Mouse (Mus musculus): ENCODE measurements around the gene Klhl5. TPM values are rescaled to one million over a fixed set of nuclear protein-coding genes. Genes with fewer than 3 reads are reported as not detected.

Klhl5 gene
- polyA plus RNA-seq, 1 experiment, result 25.1 TPM

DNA sequence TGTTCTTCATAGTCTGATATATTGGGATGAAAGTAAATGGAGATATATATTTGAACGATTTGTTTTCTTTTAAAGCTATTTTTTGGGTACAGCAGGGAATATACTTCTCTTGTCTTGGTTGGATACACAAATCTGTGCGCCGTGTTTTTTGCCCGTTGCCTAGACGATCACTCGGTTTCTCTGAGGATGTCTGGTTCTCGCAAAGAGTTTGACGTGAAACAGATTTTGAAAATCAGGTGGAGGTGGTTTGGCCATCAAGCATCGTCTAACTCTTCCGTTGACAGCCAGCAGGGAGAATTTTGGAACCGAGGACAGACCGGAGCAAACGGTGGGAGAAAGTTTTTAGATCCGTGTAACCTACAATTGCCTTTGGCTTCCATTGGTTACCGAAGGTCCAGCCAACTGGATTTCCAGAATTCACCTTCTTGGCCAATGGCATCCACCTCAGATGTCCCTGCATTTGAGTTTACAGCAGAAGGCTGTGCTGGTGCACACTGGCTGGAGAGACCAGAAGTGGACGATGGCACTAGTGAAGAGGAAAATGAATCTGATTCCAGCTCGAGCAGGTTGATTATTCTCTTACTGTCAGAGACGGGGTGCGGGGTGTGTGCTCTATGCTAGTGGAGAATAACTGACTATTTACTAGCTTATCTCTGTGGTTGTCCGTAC, 24.0 kb downstream of the Klhl5 start:
- TF ChIP-seq POLR2AphosphoS2 (IDR thresholded peaks at IDR 0.05; ENCODE audit: insufficient read length, low read depth) (no peak), POLR2A (IDR thresholded peaks at IDR 0.05; ENCODE audit: insufficient read length, low read depth) (no peak), REST (IDR thresholded peaks at IDR 0.05; ENCODE audit: insufficient read depth, insufficient read length) (no peak)
- Histone ChIP-seq H3K27me3 (ENCODE audit: control insufficient read depth, insufficient read depth, insufficient read length) (no peaks in the 10 kb centered on the region), H3K4me3 (no peak overlapping the region), H3K36me3 (ENCODE audit: control insufficient read depth, insufficient read depth) (no peaks in the 10 kb centered on the region), H3K4me2 (ENCODE audit: low read depth) (no peak overlapping the region), H3ac (ENCODE audit: control insufficient read depth, insufficient read length) (no peak overlapping the region), H3K79me2 (ENCODE audit: control insufficient read depth, insufficient read depth) (peaks cover 8% of the 10 kb centered on the region)

DNA sequence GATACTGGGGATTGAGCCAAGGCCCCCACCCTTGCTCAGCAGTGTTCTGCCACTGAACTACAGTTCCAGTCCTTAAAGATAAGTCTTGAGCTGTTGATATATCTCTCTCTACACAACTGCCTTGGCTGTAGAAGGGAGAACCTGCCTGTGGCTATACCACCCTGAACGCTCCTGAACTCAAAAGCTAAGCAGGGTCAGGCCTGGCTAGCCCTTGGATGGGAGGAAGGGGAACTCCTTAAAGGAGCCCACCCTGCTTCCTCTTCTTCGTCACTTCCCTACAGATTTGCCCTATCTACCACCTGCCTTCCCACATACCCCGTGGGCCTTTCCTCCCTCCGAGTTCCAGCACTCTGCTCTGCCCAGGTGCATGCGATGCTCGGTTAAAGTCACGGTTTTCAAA, 28.8 kb downstream of the Klhl5 start:
- H3K79me2 ChIP-seq (ENCODE audit: control insufficient read depth, insufficient read depth), result peaks cover 5% of the 10 kb centered on the region
- H3K4me3 ChIP-seq, result no peak overlapping the region
- no peak for TF ChIP-seq USF1 (IDR thresholded peaks at IDR 0.05; ENCODE audit: low read depth)
- no peak for TF ChIP-seq MAX (IDR thresholded peaks at IDR 0.05; ENCODE audit: low read depth)
- TF ChIP-seq TCF3 (IDR thresholded peaks at IDR 0.05; ENCODE audit: insufficient read length, low read depth), result no peak
- no peak for TF ChIP-seq REST (IDR thresholded peaks at IDR 0.05; ENCODE audit: insufficient read depth, insufficient read length)
- TF ChIP-seq MYOG (IDR thresholded peaks at IDR 0.05; ENCODE audit: control insufficient read depth in 1 of 3, insufficient read depth in 1 of 3, insufficient read length in 2 of 3, low read depth in 2 of 3), result no peak
- no peak for TF ChIP-seq SRF (IDR thresholded peaks at IDR 0.05; ENCODE audit: control insufficient read depth, insufficient read length, low read depth)
- TF ChIP-seq POLR2A (IDR thresholded peaks at IDR 0.05; ENCODE audit: insufficient read length, low read depth), result no peak
- no peak for TF ChIP-seq TCF12 (IDR thresholded peaks at IDR 0.05; ENCODE audit: insufficient read depth, poor library complexity, severe bottlenecking)
- TF ChIP-seq CEBPB (IDR thresholded peaks at IDR 0.05; ENCODE audit: insufficient read depth, poor library complexity, severe bottlenecking), result no peak
- TF ChIP-seq MYOD1 (IDR thresholded peaks at IDR 0.05; ENCODE audit: control insufficient read depth in 1 of 3, insufficient read length in 2 of 3, low read depth in 2 of 3), result no peak
- no peak for TF ChIP-seq E2F4 (IDR thresholded peaks at IDR 0.05; ENCODE audit: insufficient read depth)
- no peak for TF ChIP-seq POLR2AphosphoS2 (IDR thresholded peaks at IDR 0.05; ENCODE audit: insufficient read length, low read depth)
- H3K27me3 ChIP-seq (ENCODE audit: control insufficient read depth, insufficient read depth, insufficient read length), result no peaks in the 10 kb centered on the region
- H3ac ChIP-seq (ENCODE audit: control insufficient read depth, insufficient read length), result no peak overlapping the region
- no peak overlapping the region for H3K4me2 ChIP-seq (ENCODE audit: low read depth)
- no peaks in the 10 kb centered on the region for H3K36me3 ChIP-seq (ENCODE audit: control insufficient read depth, insufficient read depth)

DNA sequence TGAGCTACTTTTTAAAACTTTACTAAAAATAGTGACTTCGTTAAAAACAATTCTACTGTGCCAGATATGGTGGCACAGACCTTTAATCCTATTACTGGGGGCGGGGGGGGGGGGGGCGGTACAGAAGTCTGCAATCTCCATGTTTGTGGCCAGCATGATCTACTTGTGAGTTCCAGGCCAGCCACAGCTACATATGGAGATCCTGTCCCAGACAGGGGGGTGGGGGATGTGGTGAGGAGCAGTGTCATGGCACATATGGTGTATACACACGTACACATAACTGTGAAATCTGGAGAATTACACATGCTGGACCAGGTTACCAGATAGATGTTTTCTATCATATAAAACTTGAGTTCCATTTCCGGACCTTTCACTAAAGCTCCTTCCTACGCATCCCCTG, 29.7 kb downstream of the Klhl5 start:
- no peak overlapping the region for H3K4me2 ChIP-seq (ENCODE audit: low read depth)
- no peaks in the 10 kb centered on the region for H3K27me3 ChIP-seq (ENCODE audit: control insufficient read depth, insufficient read depth, insufficient read length)
- no peaks in the 10 kb centered on the region for H3K36me3 ChIP-seq (ENCODE audit: control insufficient read depth, insufficient read depth)
- no peak overlapping the region for H3ac ChIP-seq (ENCODE audit: control insufficient read depth, insufficient read length)
- TF ChIP-seq POLR2AphosphoS2 (IDR thresholded peaks at IDR 0.05; ENCODE audit: insufficient read length, low read depth) (no peak), CEBPB (IDR thresholded peaks at IDR 0.05; ENCODE audit: insufficient read depth, poor library complexity, severe bottlenecking) (no peak), SRF (IDR thresholded peaks at IDR 0.05; ENCODE audit: control insufficient read depth, insufficient read length, low read depth) (no peak), MAX (IDR thresholded peaks at IDR 0.05; ENCODE audit: low read depth) (no peak), REST (IDR thresholded peaks at IDR 0.05; ENCODE audit: insufficient read depth, insufficient read length) (no peak), POLR2A (IDR thresholded peaks at IDR 0.05; ENCODE audit: insufficient read length, low read depth) (no peak), MYOG (IDR thresholded peaks at IDR 0.05; ENCODE audit: control insufficient read depth in 1 of 3, insufficient read depth in 1 of 3, insufficient read length in 2 of 3, low read depth in 2 of 3) (no peak), TCF3 (IDR thresholded peaks at IDR 0.05; ENCODE audit: insufficient read length, low read depth) (no peak), USF1 (IDR thresholded peaks at IDR 0.05; ENCODE audit: low read depth) (no peak), MYOD1 (IDR thresholded peaks at IDR 0.05; ENCODE audit: control insufficient read depth in 1 of 3, insufficient read length in 2 of 3, low read depth in 2 of 3) (no peak), E2F4 (IDR thresholded peaks at IDR 0.05; ENCODE audit: insufficient read depth) (no peak), TCF12 (IDR thresholded peaks at IDR 0.05; ENCODE audit: insufficient read depth, poor library complexity, severe bottlenecking) (no peak)
- H3K79me2 ChIP-seq (ENCODE audit: control insufficient read depth, insufficient read depth), result peaks cover 5% of the 10 kb centered on the region
- H3K4me3 ChIP-seq, result no peak overlapping the region

DNA sequence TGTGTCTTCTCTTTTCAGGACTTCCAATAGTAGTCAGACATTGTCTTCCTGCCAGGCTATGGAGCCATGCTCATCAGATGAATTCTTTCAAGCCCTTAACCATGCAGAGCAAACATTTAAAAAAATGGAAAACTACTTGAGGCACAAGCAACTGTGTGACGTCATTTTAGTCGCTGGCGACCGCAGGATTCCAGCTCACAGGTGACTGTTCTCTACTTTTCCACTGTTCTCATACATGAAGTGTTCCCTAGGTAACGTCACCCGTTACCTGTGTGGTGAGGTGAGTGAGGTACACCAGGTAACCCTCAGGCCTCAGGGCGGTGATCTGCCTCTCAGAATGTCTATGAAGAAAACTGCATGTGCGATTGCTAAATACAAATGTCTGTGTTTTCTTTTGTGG, 33.9 kb downstream of the Klhl5 start:
- H3K27me3 ChIP-seq (ENCODE audit: control insufficient read depth, insufficient read depth, insufficient read length), result no peaks in the 10 kb centered on the region
- no peak overlapping the region for H3K4me3 ChIP-seq
- H3K4me2 ChIP-seq (ENCODE audit: low read depth), result no peak overlapping the region
- peaks cover 1% of the 10 kb centered on the region for H3K36me3 ChIP-seq (ENCODE audit: control insufficient read depth, insufficient read depth)
- no peaks in the 10 kb centered on the region for H3K79me2 ChIP-seq (ENCODE audit: control insufficient read depth, insufficient read depth)
- TF ChIP-seq CEBPB (IDR thresholded peaks at IDR 0.05; ENCODE audit: insufficient read depth, poor library complexity, severe bottlenecking) (no peak), MYOD1 (IDR thresholded peaks at IDR 0.05; ENCODE audit: control insufficient read depth in 1 of 3, insufficient read length in 2 of 3, low read depth in 2 of 3) (no peak), POLR2A (IDR thresholded peaks at IDR 0.05; ENCODE audit: insufficient read length, low read depth) (no peak), TCF12 (IDR thresholded peaks at IDR 0.05; ENCODE audit: insufficient read depth, poor library complexity, severe bottlenecking) (no peak)
- no peak overlapping the region for H3ac ChIP-seq (ENCODE audit: control insufficient read depth, insufficient read length)

DNA sequence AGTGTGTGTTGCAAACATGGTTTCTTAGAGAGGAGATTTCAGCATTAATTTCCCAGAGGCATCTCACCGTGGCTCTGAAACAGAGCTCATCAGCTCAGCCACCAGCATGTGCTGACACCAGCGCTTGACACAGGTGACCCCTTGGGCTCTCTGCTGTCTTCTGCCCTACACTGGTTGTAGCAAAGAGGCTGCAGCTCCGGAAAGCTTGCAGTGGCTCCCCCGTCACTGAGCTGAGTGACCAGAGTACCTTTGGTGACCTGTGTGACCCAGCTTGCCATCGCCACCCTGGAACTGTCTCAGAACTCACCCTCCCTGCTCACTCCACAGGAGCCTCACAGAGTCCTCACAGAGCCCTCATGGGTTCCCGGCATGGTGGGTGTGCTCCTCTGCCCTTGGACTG, 34.9 kb downstream of the Klhl5 start:
- Histone ChIP-seq H3K4me3 (no peak overlapping the region), H3K4me2 (ENCODE audit: low read depth) (no peak overlapping the region), H3ac (ENCODE audit: control insufficient read depth, insufficient read length) (no peak overlapping the region), H3K79me2 (ENCODE audit: control insufficient read depth, insufficient read depth) (no peaks in the 10 kb centered on the region), H3K27me3 (ENCODE audit: control insufficient read depth, insufficient read depth, insufficient read length) (no peaks in the 10 kb centered on the region), H3K36me3 (ENCODE audit: control insufficient read depth, insufficient read depth) (peaks cover 4% of the 10 kb centered on the region)
- TF ChIP-seq TCF12 (IDR thresholded peaks at IDR 0.05; ENCODE audit: insufficient read depth, poor library complexity, severe bottlenecking) (no peak), CEBPB (IDR thresholded peaks at IDR 0.05; ENCODE audit: insufficient read depth, poor library complexity, severe bottlenecking) (no peak), REST (IDR thresholded peaks at IDR 0.05; ENCODE audit: insufficient read depth, insufficient read length) (no peak), E2F4 (IDR thresholded peaks at IDR 0.05; ENCODE audit: insufficient read depth) (no peak), TCF3 (IDR thresholded peaks at IDR 0.05; ENCODE audit: insufficient read length, low read depth) (no peak)
